Mouse (Mus musculus) adrenal gland, adult 2 months (tissue): ENCODE measurements around the gene Nxn. TPM values are rescaled to one million over a fixed set of nuclear protein-coding genes. Genes with fewer than 3 reads are reported as not detected.

ENCODE experiments used
- DNase-seq: peaks from one replicate; pipeline ENCODE4 v3.0.0; 2021
- long read RNA-seq: library from polyadenylated mRNA; stranded (forward); transcript quantifications from one replicate; pipeline ENCODE4 v2.0.0, GENCODE M21; 2021
- polyA plus RNA-seq: library from polyadenylated mRNA; depleted of rRNA; stranded (reverse); fragments of >200 nt; gene quantifications from 2 replicates; pipeline ENCODE4 v1.2.3, GENCODE M21; 2012; rRNA removed
- total RNA-seq, 2 experiments: library from RNA; stranded (reverse); gene quantifications; 2 replicates each; pipeline ENCODE4 v1.2.3; 2021

The Nxn gene
- total RNA-seq (10 to 100 TPM; 28.9 to 31.6 TPM), polyA plus RNA-seq (21.5 and 25.2 TPM in 2 replicates)
- long read RNA-seq, transcript Nxn-201 (8 exons, 2,755 nt): major isoform, 25 of 29 reads
- long read RNA-seq, partial matches to known transcripts: 2 of 29 reads
- long read RNA-seq, other reads (novel, unspliced or antisense): 1 of 29 reads

DNA sequence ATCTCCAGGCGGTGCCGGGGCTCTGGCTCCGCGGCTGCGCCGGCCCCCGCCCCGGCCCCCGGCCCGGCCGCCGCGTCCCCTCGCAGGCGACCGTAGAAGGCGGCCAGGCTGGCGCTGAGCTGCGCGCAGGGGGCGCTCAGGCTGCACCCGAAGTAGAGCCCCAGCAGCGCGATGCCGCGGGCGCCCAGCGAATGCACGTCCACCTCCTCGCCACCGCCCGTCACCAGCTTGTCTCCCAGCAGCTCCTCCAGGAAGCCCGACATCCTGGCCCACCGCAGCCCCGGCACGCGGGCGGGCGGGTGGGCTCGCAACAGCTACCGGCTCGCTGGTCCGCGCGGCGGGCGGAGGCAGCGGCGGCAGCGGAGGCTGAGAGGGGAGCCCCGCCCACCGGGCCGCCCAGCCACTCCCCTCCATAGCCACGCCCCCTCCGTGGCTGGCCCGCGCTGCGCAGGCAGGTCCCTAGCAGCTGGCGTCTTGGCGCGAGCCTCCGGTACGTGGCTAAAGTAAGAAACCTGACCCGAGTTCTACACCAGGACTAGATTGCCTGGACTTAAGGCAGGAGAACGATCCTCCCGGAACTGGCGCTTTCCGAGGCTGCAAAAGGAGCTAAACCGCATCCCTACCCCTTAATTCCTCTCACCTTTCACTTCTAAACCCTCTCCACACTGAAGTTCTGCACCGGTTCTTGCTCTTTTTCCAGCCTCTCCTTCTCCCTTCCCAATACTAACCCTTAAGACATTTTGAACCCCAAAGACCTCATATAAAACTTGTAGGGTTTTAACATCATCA, at the start of gene Nxn:
Nxn (minus strand) TSS at position 343 of the 789 bp plus-strand sequence.
- DNase-seq: peak; percentile 97

GRCm38 (mm10) chr11:76446251-76446650, 47.3 kb upstream of the Nxn start:
- no peak for DNase-seq

- DNase-seq: no peak
These were observed 46.5 kb upstream of the Nxn start for GRCm38 (mm10) chr11:76445459-76445858.

DNA sequence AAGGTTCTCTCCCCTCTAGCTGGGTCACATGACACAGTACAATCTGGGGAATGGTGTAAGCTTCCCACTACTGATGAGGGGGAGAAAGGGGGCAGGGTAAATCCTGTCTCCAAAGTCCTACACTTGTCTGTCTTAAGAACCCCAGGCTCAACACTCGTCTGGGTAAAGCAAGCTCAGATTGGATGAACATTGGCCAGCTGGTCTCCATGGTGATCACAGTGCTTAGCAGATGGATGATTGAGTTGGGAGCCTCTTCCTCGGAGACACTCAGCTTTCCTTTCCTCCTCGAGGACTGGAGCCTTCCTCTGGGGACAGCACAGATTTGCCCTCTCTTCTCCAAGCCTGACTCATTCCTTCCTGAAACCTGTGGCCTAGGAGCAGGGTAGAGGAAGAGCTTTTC, 40.7 kb upstream of the Nxn start:
- no peak for DNase-seq

DNA sequence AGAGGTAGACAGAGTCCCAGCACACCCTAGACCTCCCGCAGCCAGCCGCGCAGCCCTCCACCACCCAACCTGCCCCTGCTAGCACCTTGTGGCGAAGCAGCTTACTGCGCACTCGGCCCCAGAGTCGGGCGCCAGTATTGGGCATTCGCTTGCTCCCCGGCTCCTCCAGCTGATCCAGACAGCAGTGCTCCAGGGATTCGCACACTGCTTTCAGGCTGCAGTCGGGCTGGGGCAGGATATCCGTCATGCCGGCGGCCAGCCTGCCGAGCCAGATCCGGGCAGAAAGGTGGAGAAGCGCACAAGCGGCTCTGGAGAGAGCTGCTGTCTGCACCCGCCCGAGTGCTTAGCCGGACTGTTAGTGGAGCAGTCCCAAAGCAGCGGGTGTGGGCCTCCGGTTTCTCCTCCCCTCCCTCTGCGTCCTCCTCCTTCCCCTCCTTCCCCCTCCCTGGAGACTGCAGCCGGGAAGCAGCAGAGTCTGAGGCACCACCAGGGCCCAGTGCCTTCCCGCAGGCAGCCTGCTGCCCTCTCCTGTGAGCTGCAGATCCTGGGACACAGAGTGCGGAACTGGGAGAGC, 38.0 kb upstream of the Nxn start:
- peak; percentile 73 for DNase-seq

DNA sequence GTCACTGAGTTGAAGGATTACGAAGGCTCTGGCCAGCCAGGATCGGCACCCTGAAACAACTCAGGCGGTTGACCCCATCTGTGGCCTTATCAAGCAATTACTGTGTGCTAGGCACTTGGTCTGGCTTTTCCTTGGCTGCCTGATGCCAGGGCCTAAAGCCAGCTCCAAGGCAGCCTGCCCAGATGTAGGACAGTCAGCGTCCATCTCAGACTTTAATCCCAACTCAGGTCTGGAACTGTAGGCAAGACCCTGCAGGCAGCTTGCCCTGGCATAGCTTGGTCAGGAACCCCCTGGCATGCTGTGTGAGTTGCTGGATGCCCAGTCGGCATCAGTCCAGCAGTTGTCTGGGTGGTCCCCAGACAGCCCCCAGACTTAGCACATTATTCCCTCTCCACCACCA, 37.1 kb upstream of the Nxn start:
- no peak for DNase-seq

DNA sequence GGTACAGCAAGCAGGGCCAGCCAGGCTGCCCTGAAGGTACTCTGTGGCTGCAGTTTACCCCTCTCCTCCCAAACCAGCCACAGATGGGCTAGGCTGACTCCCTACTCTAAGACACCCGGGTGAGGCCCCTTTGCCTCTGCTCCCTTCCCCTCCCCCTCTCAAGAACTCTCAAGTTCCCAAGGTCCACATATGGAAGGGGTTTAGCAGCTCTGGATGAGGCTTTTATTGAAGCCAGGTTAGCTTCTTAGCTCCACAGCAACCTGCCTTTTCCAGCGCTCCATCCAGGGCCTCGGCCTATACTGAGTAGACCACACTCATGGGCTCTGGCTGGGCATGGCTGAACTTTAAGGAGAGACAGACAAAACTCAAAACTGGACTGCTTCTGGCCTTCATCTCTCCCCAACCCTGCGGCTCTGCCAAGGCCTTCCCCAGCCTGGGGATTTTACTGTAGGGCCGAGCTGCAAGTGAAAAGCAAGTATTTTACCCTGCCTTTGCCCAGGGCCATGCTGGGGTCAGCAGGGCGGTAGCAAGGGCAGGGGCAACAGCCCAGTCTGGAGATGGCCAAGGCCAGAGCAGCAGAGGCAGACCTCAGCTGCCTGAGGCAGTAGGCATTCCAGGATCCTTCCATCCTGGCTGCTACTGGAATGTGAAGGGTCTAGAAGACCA, 31.2 kb upstream of the Nxn start:
- peak; percentile 38 for DNase-seq

- no peak for DNase-seq
These were observed 30.6 kb upstream of the Nxn start for GRCm38 (mm10) chr11:76429556-76429955.

GRCm38 (mm10) chr11:76429046-76429445, 30.1 kb upstream of the Nxn start:
- no peak for DNase-seq

GRCm38 (mm10) chr11:76427781-76428180, 28.8 kb upstream of the Nxn start:
- no peak for DNase-seq

- no peak for DNase-seq
These were observed 26.8 kb upstream of the Nxn start for GRCm38 (mm10) chr11:76425749-76426148.

DNA sequence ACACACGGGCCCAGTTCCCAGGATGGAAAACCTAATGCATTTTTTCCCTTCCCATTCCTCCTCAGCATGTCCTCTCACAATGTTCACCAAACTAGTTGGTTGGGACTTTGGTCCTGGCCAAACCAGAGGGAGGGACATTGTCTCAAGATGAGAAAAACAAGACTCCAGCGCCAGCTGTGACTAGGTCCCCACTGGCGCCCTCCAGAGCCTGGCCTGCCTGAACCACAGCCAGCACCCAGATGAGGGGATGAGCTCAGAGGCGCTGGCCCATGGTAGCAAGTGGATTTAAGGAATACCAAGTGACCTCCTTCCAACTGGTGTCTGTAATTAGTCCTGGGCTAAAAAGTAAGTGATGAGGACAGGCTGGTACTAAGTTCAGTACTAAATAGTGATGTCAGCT, 22.0 kb upstream of the Nxn start:
- no peak for DNase-seq

GRCm38 (mm10) chr11:76419179-76419578, 20.2 kb upstream of the Nxn start:
- DNase-seq: no peak

GRCm38 (mm10) chr11:76418423-76418822, 19.5 kb upstream of the Nxn start:
- DNase-seq: peak; percentile 87

DNA sequence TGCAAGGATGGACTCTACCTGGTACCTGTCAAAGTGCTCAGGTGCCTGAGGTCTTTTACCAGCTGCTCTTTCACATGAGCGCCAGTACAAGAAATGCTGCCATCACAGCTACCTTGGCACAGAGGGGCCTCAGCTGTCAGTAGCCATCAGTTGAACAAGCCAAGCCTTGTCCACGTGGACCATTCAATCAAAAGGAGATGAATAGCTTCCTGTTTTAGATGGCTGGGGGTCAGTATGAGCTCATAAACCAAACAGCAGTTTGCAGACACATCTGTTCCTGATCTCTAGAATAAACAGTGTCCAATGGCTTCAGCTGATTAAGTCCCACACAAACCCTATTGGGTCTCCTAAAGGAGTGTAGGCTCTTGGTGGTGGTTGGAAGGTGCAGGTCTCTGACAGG, 17.0 kb upstream of the Nxn start:
- DNase-seq: no peak

DNA sequence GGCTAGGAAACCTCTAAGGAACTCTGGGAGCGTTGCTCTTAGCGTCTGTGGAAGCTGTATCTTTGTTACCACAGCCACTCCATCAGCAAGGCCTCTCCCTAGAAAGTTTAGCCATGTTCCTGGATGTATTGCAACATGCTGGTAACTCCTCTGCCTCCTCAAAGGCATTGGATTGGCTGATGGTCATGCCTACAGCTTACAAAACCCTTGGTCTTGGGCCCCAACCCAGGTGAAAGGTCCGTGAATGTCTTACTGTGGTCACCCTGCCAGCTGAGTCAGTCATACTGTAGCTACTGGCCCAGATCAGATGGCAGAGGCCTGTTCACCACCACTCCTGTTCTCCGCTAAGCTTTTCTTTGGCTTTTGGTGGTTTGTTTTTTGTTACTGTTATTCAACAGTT, 16.1 kb upstream of the Nxn start:
- peak; percentile 67 for DNase-seq

- DNase-seq: no peak
These were observed 14.3 kb upstream of the Nxn start for GRCm38 (mm10) chr11:76413202-76413601.

- peak; percentile 28 for DNase-seq
These were observed 11.9 kb upstream of the Nxn start for GRCm38 (mm10) chr11:76410826-76411225.

- DNase-seq: peak; percentile 96
These were observed 8.0 kb upstream of the Nxn start, which contains the start of gene Timm22 for GRCm38 (mm10) chr11:76406702-76407583. Gene Timm22, plus strand, starts transcription at chr11:76406952.

DNA sequence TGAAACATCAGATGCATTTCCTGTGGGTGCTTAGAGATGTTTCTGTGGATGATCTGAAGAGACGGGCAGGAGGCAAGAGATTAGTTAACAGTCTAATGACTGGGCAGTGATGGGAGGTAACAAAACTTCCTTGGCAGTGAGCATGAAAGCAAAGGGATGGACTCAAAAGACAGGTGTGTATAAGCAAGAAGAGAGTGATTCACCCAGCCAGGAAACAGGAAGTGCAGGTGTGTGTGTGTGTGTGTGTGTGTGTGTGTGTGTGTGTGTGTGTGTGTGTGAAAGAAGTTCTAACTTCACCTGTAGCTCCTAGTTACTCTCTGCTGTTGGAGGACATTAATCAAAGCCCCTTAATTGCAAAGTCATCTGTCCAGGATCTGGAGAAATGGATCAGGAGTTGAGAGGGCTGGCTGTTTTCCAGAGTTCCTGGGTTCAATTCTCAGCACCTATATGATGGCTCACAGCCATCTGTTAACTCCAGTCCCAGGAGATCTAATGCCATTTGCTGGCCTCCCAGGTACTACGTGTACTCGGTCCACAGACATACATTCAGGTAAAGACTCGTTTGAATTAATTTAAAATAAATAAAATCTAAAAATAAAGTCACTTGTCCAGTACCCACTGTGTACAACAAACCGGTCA, 6.8 kb upstream of the Nxn start:
- no peak for DNase-seq

DNA sequence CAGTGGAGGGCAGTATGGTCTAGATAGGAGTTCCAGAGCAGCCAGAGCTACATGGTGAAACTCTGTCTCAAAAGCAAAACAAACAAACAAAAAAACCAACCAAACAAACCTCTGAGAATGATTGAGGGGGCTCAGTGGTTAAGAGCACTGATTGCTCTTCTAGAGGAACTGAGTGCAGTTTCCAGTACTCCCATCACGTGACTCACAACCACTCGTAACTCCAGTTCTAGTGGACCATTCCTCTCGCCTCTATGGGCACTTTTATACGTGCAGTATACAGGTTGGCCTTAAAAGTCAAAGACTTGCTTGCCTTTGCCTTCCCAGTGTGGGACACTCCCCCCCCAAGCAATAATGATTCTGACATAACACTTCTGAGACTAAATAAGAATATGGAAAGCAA, 6.2 kb upstream of the Nxn start:
- no peak for DNase-seq
